Mouse (Mus musculus) frontal cortex, adult (tissue): Measurements from ENCODE around the gene Spata5.

Source experiments
- ATAC-seq: cut with Nextera tagmentation; 2 replicates; pipeline ENCODE4 v1.9.2; 2017; ENCODE audit warnings: mild to moderate bottlenecking, moderate library complexity, mixed read lengths; ENCODE audit not compliant: low TSS enrichment

Spata5 gene

GRCm38 (mm10) chr3:37420641-37421040, 945 bp downstream of the Spata5 start:
- no peak for ATAC-seq

- ATAC-seq, result no peak
These were observed 1.5 kb downstream of the Spata5 start for GRCm38 (mm10) chr3:37421179-37421578.

- ATAC-seq, result no peak
These were observed 6.4 kb downstream of the Spata5 start for GRCm38 (mm10) chr3:37426069-37426468.

- ATAC-seq, result no peak
These were observed 10.7 kb downstream of the Spata5 start for GRCm38 (mm10) chr3:37430359-37430758.

- no peak for ATAC-seq
These were observed 20.1 kb downstream of the Spata5 start for GRCm38 (mm10) chr3:37439770-37440169.

- ATAC-seq, result peak; percentile 65
These were observed 23.7 kb downstream of the Spata5 start for GRCm38 (mm10) chr3:37443409-37443808.

- no peak for ATAC-seq
These were observed 36.3 kb downstream of the Spata5 start for GRCm38 (mm10) chr3:37455992-37456391.

- ATAC-seq, result peak; percentile 77
These were observed 48.5 kb downstream of the Spata5 start for GRCm38 (mm10) chr3:37468170-37468569.

- no peak for ATAC-seq
These were observed 49.7 kb downstream of the Spata5 start for GRCm38 (mm10) chr3:37469353-37469752.

GRCm38 (mm10) chr3:37470867-37471266, 51.2 kb downstream of the Spata5 start:
- ATAC-seq, result no peak

- no peak for ATAC-seq
These were observed 52.8 kb downstream of the Spata5 start for GRCm38 (mm10) chr3:37472461-37472860.

GRCm38 (mm10) chr3:37476485-37476884, 56.8 kb downstream of the Spata5 start:
- no peak for ATAC-seq

GRCm38 (mm10) chr3:37477438-37478188, 57.9 kb downstream of the Spata5 start:
- no peak for ATAC-seq

GRCm38 (mm10) chr3:37479771-37480170, 60.1 kb downstream of the Spata5 start:
- ATAC-seq, result no peak

- ATAC-seq, result no peak
These were observed 61.6 kb downstream of the Spata5 start for GRCm38 (mm10) chr3:37481295-37481694.

GRCm38 (mm10) chr3:37482720-37483119, 63.0 kb downstream of the Spata5 start:
- ATAC-seq, result no peak

GRCm38 (mm10) chr3:37483709-37484265, 64.1 kb downstream of the Spata5 start:
- ATAC-seq, result no peak

- no peak for ATAC-seq
These were observed 67.9 kb downstream of the Spata5 start for GRCm38 (mm10) chr3:37487639-37488038.

GRCm38 (mm10) chr3:37488173-37488572, 68.5 kb downstream of the Spata5 start:
- no peak for ATAC-seq

GRCm38 (mm10) chr3:37490025-37490424, 70.3 kb downstream of the Spata5 start:
- ATAC-seq, result no peak

GRCm38 (mm10) chr3:37500939-37501338, 81.2 kb downstream of the Spata5 start:
- ATAC-seq, result no peak

GRCm38 (mm10) chr3:37502552-37502951, 82.9 kb downstream of the Spata5 start:
- no peak for ATAC-seq

GRCm38 (mm10) chr3:37503846-37504245, 84.2 kb downstream of the Spata5 start:
- ATAC-seq, result no peak
